Mouse (Mus musculus) lung, adult 2 months (tissue): ENCODE data around the gene Ncf4. TPM values are rescaled to one million over a fixed set of nuclear protein-coding genes. Genes with fewer than 3 reads are reported as not detected.

ENCODE experiments used
- DNase-seq: peaks from one replicate; pipeline ENCODE4 v3.0.0; 2022
- H3K4me1 ChIP-seq: fragments of 200-500 bp; 2 replicates; pipeline ENCODE4 v1.6.1; 2011; ENCODE audit warnings: low read length; ENCODE audit not compliant: control insufficient read depth, insufficient read depth
- H3K4me3 ChIP-seq: fragments of 200-500 bp; replicated peaks from 2 replicates; pipeline ENCODE3; 2011; ENCODE audit warnings: low read depth, mild to moderate bottlenecking, control low read depth, low read length; ENCODE audit errors: extremely low read depth
- CTCF ChIP-seq: fragments of 200-500 bp; IDR thresholded peaks from 2 replicates; pipeline ENCODE4 v1.5.1; 2011; ENCODE audit warnings: mild to moderate bottlenecking, low read length, control low read depth; ENCODE audit not compliant: insufficient read depth
- POLR2A ChIP-seq: fragments of 200-500 bp; IDR thresholded peaks from 2 replicates; pipeline ENCODE4 v1.6.1; 2011; ENCODE audit warnings: low read depth, mild to moderate bottlenecking, control low read depth, low read length, borderline replicate concordance; ENCODE audit errors: extremely low read depth
- WGBS: fragments of 180-500 bp; shearing (Covaris S2); methylation state at CpG from one replicate; pipeline ENCODE4 v1.1.7; 2018; 5-methylcytosine and 5-hydroxymethylcytosine counted together
- polyA plus RNA-seq: library from polyadenylated mRNA; depleted of rRNA; stranded (reverse); fragments of >200 nt; gene quantifications from 2 replicates; pipeline ENCODE4 v1.2.3, GENCODE M21; 2012; rRNA removed

Ncf4 gene
- 18.9 and 23.0 TPM in 2 replicates for polyA plus RNA-seq

DNA sequence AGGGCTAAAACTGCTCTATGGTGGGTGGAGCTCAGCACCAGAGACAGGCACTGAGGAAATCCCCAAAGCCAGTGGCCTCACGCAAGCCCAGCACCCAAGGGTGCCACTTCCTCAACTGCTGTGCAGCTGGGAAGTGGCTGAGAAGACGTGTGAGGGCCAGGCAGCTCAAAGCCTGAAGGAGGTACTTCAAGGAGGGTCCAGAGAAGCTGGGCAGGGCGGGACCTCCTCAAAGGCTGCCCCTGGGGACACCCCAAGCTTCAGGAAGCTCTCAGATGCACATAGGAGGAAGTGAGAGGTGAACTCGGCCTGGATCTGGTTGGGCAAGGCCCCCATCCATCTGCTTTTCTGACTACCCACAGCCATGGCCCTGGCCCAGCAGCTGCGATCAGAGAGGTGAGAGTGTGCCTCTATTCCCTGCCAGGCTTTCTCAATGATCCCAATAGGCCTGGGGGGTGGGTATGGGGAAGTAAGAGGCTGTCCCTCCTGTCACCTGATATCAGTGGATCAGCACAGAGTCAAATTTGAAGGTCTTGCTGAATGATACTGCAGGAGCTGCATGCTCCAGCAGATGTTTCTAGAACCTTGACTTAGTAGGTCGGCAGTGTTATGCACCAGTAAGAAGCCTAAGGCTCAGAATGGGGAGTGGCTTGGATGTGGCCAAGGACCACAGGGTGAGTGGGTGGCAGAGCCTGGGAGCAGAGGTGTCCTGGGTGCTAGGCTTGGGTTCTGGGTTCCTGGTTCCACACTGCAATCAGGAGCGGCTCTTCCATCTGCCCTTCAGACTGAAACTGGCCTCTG, at the start of gene Ncf4:
Gene Ncf4, plus strand, starts transcription at position 107 of the 798 bp plus-strand sequence.
- TF ChIP-seq POLR2A (no peak), CTCF (no peak)
- WGBS, result 59% methylated on average over 7 of the region's 7 CpGs
- H3K4me1 ChIP-seq, result peaks cover 6% of the 10 kb centered on the region; the same call in 1 of the 2 replicates
- peak; percentile 13 for DNase-seq
- H3K4me3 ChIP-seq, result peak within 1 kb of the TSS; percentile 13

DNA sequence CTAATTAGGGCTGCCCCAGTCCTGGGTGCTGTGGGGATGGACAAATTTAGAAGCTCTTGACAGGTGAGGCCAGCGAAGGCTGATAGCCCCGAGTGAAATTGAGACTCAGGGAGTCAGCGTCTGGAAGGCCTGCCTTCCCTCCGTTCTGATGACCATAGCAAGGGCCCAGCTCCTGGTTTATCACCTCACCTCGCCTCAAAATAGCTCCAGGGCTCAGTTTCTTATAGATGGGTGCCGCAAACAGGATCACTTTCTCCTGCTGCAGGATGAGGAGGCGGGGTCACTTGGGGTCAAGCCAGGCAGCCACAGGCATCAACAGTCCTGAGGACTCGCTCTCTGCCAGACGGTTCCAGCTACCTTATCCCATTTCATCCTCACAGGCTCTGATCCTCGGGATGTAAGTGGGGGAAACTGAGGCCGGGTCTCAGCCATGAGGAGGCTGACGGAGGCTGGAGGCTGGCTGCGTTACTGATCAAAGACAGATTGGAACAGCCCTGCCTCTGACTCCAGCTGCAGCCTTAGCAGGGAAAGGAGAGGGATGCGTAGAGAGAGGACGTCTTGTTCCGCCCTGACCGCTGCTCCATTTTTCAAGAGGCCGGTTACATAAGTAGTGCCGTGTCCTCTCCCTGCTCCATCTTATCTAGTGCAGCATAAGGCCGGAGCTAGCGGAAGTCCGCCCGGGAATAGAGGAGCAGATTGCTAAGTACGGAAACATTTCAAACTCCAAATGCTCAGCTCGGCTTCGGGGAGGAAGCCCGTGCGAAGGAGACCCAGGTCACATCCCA, 49.3 kb upstream of the Ncf4 start:
- no peak for TF ChIP-seq POLR2A
- TF ChIP-seq CTCF, result no peak
- DNase-seq, result no peak
- WGBS, result 64% methylated on average over 28 of the region's 28 CpGs

DNA sequence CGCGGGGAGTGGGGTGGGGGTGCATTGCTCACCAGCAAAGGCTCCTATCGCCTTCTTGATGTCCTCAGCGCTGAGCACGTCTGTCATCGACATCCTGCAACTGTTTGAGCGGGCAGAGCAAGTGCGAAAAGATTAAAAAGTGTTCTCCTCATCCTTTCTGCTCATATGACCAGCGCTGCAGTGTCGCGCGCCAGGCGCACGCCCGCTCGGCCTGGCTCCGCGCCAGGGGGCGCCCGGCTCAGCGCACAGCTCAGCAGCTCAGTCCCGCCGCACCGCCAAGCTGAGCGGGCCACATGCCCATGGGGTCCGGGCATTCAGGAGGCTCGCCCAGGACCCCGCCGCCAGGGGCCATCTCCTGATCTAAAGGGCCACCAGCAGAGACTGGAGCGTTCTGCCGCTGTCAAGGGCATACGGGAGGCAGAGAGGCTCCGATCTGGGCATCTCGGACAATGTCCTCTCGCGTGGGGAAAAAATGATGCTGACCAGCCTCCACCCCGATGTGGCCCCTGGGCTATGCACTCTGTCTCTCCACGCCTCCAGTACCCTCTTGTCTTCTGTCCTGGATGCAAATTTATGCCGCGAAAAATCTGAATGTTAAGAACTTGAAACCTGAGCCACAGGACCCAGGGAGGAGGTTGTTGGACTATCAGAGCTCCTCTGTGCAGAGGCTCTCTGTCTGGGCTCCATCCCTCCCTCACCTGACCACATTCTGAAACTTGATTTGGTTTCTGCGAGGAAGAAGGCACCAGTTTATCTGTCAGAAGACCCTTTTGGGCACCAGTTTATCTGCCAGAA, 40.4 kb upstream of the Ncf4 start:
- TF ChIP-seq POLR2A (no peak), CTCF (no peak)
- no peak overlapping the region for H3K4me3 ChIP-seq
- no peak for DNase-seq
- 1% methylated on average over 41 of the region's 41 CpGs for WGBS
- H3K4me1 ChIP-seq, result no peaks in the 10 kb centered on the region

More for the DNA sequence above, 49.3 kb upstream of the Ncf4 start:
- H3K4me1 ChIP-seq, result no peaks in the 10 kb centered on the region
- H3K4me3 ChIP-seq, result no peak overlapping the region

DNA sequence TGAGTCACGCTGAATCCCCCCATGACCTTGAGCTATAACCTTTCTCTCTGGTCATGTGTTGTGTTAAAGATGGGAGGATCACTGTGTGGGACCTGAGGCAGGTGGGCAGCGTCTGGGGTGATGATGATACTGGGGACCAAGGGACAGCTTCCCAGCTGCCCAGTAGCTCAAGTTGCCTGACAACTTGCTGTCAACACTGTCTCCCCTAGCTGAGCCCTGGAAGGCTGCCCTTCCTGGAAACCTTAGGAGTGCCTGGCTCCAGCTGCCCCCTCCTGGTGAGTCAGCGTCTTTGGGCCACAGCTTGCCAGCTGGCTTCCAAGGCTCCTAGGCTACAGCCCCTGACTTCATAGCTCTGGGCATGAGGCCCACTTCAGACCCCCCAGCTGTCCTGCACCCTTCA, 39.4 kb upstream of the Ncf4 start:
- H3K4me1 ChIP-seq, result no peaks in the 10 kb centered on the region
- TF ChIP-seq CTCF (no peak), POLR2A (no peak)
- no peak for DNase-seq
- 31% methylated on average over 3 of the region's 3 CpGs for WGBS
- no peak overlapping the region for H3K4me3 ChIP-seq

DNA sequence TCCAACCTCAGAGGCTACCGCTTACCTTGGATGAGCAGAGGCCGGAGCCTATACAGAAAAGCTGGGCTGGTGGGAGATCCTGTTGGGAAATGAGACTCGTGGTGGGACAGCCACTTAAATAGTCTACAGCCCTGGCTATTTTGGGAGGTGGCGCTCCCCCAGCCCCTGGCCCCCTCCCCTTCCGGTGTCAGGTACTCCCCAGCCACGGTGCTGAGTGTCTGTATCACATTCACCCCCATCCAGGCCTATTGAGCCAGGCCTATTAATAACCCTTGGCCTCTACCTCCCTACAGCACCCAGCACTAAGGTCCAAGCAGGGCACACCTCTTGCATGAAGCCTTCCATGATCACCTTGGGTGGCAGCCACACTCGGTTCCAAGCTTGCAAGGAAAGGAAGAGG, 38.3 kb upstream of the Ncf4 start, which contains the start of gene Pvalb:
Gene Pvalb, minus strand, starts transcription at position 89 of the 400 bp plus-strand sequence.
- DNase-seq, result no peak
- TF ChIP-seq CTCF, result no peak
- TF ChIP-seq POLR2A, result no peak
- H3K4me1 ChIP-seq, result no peaks in the 10 kb centered on the region
- WGBS, result 82% methylated on average over 7 of the region's 7 CpGs
- no peak within 1 kb of the TSS for H3K4me3 ChIP-seq

DNA sequence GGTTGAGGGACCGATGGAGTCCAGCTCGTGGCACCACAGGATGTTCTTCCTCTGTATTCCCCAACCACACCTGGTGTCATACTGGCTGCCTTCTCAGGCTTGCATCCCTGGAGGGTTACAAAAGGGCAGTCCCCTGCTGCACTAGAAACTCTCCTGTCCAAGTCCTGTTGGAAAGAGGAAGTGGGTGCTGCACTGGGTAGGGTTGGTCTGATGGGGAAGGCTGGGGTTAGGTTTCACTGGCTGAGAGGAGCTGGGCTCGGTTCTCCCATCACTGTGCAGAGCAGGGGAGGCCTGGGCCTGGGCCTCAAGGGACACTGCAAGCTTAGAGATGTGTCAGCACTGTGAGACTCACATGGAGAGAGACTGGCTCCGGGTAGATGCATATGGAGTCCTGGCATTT, 34.4 kb upstream of the Ncf4 start:
- 75% methylated on average over 4 of the region's 4 CpGs for WGBS
- no peak for DNase-seq
- no peaks in the 10 kb centered on the region for H3K4me1 ChIP-seq
- H3K4me3 ChIP-seq, result no peak overlapping the region
- TF ChIP-seq POLR2A (no peak), CTCF (no peak)

DNA sequence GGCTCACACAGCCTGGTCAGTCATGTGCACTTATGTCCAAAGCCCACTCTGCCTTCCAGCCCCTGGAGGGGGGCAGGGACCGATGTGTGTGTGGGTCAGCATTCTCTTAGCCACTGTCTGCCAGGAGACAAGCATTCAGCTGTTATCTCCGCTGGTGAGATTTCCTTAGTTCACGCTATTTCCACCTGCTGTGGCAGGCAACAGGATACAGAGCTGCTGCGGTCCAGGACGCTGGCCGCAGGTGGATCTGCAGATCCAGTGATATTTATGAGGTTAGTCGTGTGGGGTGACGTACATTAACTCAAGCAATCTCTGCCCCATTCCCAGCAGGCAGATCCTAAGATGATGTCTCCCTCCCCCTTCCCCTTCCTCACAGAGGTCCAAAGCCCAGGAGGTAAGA, 33.2 kb upstream of the Ncf4 start:
- DNase-seq, result no peak
- Histone ChIP-seq H3K4me3 (no peak overlapping the region), H3K4me1 (no peaks in the 10 kb centered on the region)
- TF ChIP-seq POLR2A (no peak), CTCF (no peak)
- WGBS, result 70% methylated on average over 8 of the region's 8 CpGs

DNA sequence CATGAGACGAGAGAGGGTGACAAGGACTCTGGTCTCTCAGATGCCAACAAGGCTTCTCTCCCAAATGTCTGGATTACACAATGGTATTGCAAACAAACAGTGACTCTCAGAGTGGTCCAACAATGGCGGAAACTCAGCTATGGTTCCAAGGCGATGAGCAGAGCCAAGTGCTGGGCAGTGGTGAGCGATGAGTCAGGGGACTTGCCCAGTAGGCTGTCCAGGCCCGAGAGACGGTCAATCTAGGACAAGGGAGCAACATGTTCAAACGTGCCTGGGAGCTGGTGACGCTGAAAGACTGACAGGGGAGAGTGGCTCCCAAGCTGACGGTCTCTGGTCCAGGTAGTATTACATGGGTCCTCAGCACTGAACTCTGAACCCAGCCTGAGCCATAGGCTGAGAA, 29.3 kb upstream of the Ncf4 start:
- DNase-seq, result no peak
- 75% methylated on average over 9 of the region's 9 CpGs for WGBS
- no peak for TF ChIP-seq CTCF
- TF ChIP-seq POLR2A, result no peak

DNA sequence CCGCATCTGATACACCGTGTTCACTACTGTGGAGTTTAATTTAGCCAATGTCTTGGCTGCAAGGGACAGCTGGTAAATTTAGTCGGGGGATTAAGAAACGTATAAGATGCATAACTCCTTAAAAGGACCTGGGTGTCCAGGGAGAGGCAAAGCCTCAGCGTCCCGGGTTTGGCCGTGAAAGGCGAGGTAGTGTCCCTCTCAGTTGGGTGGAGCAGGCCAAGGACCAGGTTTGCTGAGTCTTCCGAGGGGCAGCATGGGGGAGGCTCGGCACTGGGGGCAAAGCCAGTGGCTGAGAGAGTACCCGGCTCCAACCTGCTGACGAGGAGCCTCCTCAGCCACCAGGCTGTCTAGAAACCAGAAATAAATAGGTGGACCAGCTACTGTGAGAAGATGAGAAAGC, 16.8 kb upstream of the Ncf4 start:
- no peaks in the 10 kb centered on the region for H3K4me1 ChIP-seq
- WGBS, result 83% methylated on average over 12 of the region's 12 CpGs

More for the DNA sequence above, 29.3 kb upstream of the Ncf4 start:
- no peaks in the 10 kb centered on the region for H3K4me1 ChIP-seq
- H3K4me3 ChIP-seq, result no peak overlapping the region

More for the DNA sequence above, 16.8 kb upstream of the Ncf4 start:
- no peak for DNase-seq
- H3K4me3 ChIP-seq, result no peak overlapping the region
- TF ChIP-seq POLR2A, result no peak
- no peak for TF ChIP-seq CTCF
